Mouse (Mus musculus): ENCODE data around the gene Cldn4. TPM values are rescaled to one million over a fixed set of nuclear protein-coding genes. Genes with fewer than 3 reads are reported as not detected.
A peak's percentile ranks its signal among the peaks of the same experiment; 100 is the strongest.

Gene Cldn4
- polyA plus RNA-seq, 1 experiment = 259 TPM

DNA sequence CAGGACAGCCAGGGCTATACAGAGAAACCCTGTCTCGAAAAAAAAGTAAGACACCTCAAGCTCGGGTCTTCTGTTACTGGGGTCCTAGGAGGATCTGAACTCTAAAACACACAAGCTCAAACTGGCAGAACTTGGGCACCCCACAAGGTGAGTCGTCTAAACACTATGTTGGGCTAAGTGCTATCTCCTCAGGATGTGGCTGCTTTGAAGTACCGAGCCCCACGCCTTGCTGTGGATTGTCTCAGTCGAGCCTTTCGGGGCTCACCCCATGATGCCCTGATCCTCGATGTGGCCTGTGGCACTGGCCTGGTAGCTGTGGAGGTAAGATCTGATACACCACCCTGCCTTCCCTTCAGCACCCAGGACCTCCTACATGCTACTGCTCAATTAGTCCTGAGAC lies 13.5 kb downstream of the Cldn4 start:
- peak overlapping the region; percentile 88 for H3K4me3 ChIP-seq (ENCODE audit: low read depth, low read length)
- H3K36me3 ChIP-seq (ENCODE audit: control insufficient read depth, insufficient read depth, low read length, poor library complexity, severe bottlenecking) = peaks cover 22% of the 10 kb centered on the region
- H3K27me3 ChIP-seq (ENCODE audit: control insufficient read depth, insufficient read depth, low read length, poor library complexity, severe bottlenecking) = no peaks in the 10 kb centered on the region
- H3K4me1 ChIP-seq (ENCODE audit: control insufficient read depth, insufficient read depth, low read length) = peaks cover 2% of the 10 kb centered on the region
- 0 out of 2 replicates have a peak overlapping the region, but pooled peaks have one; percentile 70 for H3K9ac ChIP-seq (ENCODE audit: low read depth, poor library complexity, severe bottlenecking)
- H3K9me3 ChIP-seq (replicated peaks; ENCODE audit: control insufficient read depth, insufficient read depth, low read length, poor library complexity, severe bottlenecking) = peaks cover 19% of the 10 kb centered on the region
- no peak overlapping the region for H3K27ac ChIP-seq (ENCODE audit: insufficient read depth, low read length)
- no peak for TF ChIP-seq CTCF (IDR thresholded peaks at IDR 0.05; ENCODE audit: low read depth, low read length)
- no peak for TF ChIP-seq EP300 (IDR thresholded peaks at IDR 0.05; ENCODE audit: insufficient read depth, low read depth, low read length)
- TF ChIP-seq POLR2A (IDR thresholded peaks at IDR 0.05; ENCODE audit: insufficient read depth, low read length) = no peak

GRCm38 (mm10) chr5:134932903-134933276 lies 13.8 kb downstream of the Cldn4 start:
- TF ChIP-seq EP300 (IDR thresholded peaks at IDR 0.05; ENCODE audit: insufficient read depth, low read depth, low read length) = no peak
- TF ChIP-seq CTCF (IDR thresholded peaks at IDR 0.05; ENCODE audit: low read depth, low read length) = peak; percentile 14
- no peak for TF ChIP-seq POLR2A (IDR thresholded peaks at IDR 0.05; ENCODE audit: insufficient read depth, low read length)
- Histone ChIP-seq H3K4me1 (ENCODE audit: control insufficient read depth, insufficient read depth, low read length) (peaks cover 2% of the 10 kb centered on the region), H3K9ac (ENCODE audit: low read depth, poor library complexity, severe bottlenecking) (peak overlapping the region; percentile 70), H3K4me3 (ENCODE audit: low read depth, low read length) (peak overlapping the region; percentile 88), H3K36me3 (ENCODE audit: control insufficient read depth, insufficient read depth, low read length, poor library complexity, severe bottlenecking) (peaks cover 22% of the 10 kb centered on the region), H3K27ac (ENCODE audit: insufficient read depth, low read length) (0 out of 2 replicates have a peak overlapping the region, but pooled peaks have one; percentile 25), H3K9me3 (replicated peaks; ENCODE audit: control insufficient read depth, insufficient read depth, low read length, poor library complexity, severe bottlenecking) (peaks cover 19% of the 10 kb centered on the region), H3K27me3 (ENCODE audit: control insufficient read depth, insufficient read depth, low read length, poor library complexity, severe bottlenecking) (no peaks in the 10 kb centered on the region)

- TF ChIP-seq POLR2A (IDR thresholded peaks at IDR 0.05; ENCODE audit: insufficient read depth, low read length) (peak; percentile 45), CTCF (IDR thresholded peaks at IDR 0.05; ENCODE audit: low read depth, low read length) (no peak), EP300 (IDR thresholded peaks at IDR 0.05; ENCODE audit: insufficient read depth, low read depth, low read length) (no peak)
- Histone ChIP-seq H3K9me3 (replicated peaks; ENCODE audit: control insufficient read depth, insufficient read depth, low read length, poor library complexity, severe bottlenecking) (peaks cover 19% of the 10 kb centered on the region), H3K4me1 (ENCODE audit: control insufficient read depth, insufficient read depth, low read length) (peaks cover 2% of the 10 kb centered on the region), H3K9ac (ENCODE audit: low read depth, poor library complexity, severe bottlenecking) (peak within 1 kb of the TSS; percentile 70), H3K4me3 (ENCODE audit: low read depth, low read length) (peak within 1 kb of the TSS; percentile 88), H3K27ac (ENCODE audit: insufficient read depth, low read length) (peak within 1 kb of the TSS; percentile 25), H3K36me3 (ENCODE audit: control insufficient read depth, insufficient read depth, low read length, poor library complexity, severe bottlenecking) (peaks cover 22% of the 10 kb centered on the region), H3K27me3 (ENCODE audit: control insufficient read depth, insufficient read depth, low read length, poor library complexity, severe bottlenecking) (no peaks in the 10 kb centered on the region)
Measured at GRCm38 (mm10) chr5:134932179-134932902, 14.4 kb downstream of the Cldn4 start, which contains the start of gene Mettl27. Gene Mettl27 (plus strand): TSS chr5:134932368.

- no peak overlapping the region for H3K4me3 ChIP-seq (ENCODE audit: low read depth, low read length)
- no peak for TF ChIP-seq EP300 (IDR thresholded peaks at IDR 0.05; ENCODE audit: insufficient read depth, low read depth, low read length)
- TF ChIP-seq POLR2A (IDR thresholded peaks at IDR 0.05; ENCODE audit: insufficient read depth, low read length) = no peak
- TF ChIP-seq CTCF (IDR thresholded peaks at IDR 0.05; ENCODE audit: low read depth, low read length) = no peak
- no peaks in the 10 kb centered on the region for H3K27me3 ChIP-seq (ENCODE audit: control insufficient read depth, insufficient read depth, low read length, poor library complexity, severe bottlenecking)
- peaks cover 18% of the 10 kb centered on the region for H3K36me3 ChIP-seq (ENCODE audit: control insufficient read depth, insufficient read depth, low read length, poor library complexity, severe bottlenecking)
- H3K27ac ChIP-seq (ENCODE audit: insufficient read depth, low read length) = no peak overlapping the region
- H3K9me3 ChIP-seq (replicated peaks; ENCODE audit: control insufficient read depth, insufficient read depth, low read length, poor library complexity, severe bottlenecking) = peaks cover 10% of the 10 kb centered on the region
- no peak overlapping the region for H3K9ac ChIP-seq (ENCODE audit: low read depth, poor library complexity, severe bottlenecking)
- H3K4me1 ChIP-seq (ENCODE audit: control insufficient read depth, insufficient read depth, low read length) = peaks cover 7% of the 10 kb centered on the region
Measured at GRCm38 (mm10) chr5:134929988-134930387, 16.7 kb downstream of the Cldn4 start.

DNA sequence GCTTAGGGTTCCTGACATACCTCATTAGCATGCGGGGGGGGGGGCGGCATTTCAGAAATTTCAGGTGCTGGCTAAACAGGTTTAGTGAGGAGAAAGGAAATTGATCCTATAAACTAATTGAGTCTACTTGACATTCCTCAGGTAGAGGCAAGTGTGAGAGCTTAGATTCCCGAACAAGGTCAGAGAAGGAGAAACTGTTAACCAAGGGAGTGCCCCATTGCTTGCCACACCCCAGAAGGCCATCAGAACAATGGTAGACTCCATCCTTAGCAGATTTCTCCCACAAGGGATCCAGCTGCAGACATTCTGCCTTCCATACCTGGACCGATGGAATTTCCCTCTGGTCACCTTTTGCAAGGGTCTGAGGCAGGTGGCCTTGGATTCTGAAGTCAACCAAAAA lies 20.0 kb downstream of the Cldn4 start:
- peak; percentile 85 for TF ChIP-seq EP300 (IDR thresholded peaks at IDR 0.05; ENCODE audit: insufficient read depth, low read depth, low read length)
- TF ChIP-seq CTCF (IDR thresholded peaks at IDR 0.05; ENCODE audit: low read depth, low read length) = no peak
- Histone ChIP-seq H3K4me1 (ENCODE audit: control insufficient read depth, insufficient read depth, low read length) (peaks cover 7% of the 10 kb centered on the region), H3K9ac (ENCODE audit: low read depth, poor library complexity, severe bottlenecking) (no peak overlapping the region), H3K27ac (ENCODE audit: insufficient read depth, low read length) (peak overlapping the region; percentile 69), H3K36me3 (ENCODE audit: control insufficient read depth, insufficient read depth, low read length, poor library complexity, severe bottlenecking) (no peaks in the 10 kb centered on the region), H3K4me3 (ENCODE audit: low read depth, low read length) (no peak overlapping the region), H3K27me3 (ENCODE audit: control insufficient read depth, insufficient read depth, low read length, poor library complexity, severe bottlenecking) (no peaks in the 10 kb centered on the region), H3K9me3 (replicated peaks; ENCODE audit: control insufficient read depth, insufficient read depth, low read length, poor library complexity, severe bottlenecking) (no peaks in the 10 kb centered on the region)

GRCm38 (mm10) chr5:134923141-134923540 lies 23.6 kb downstream of the Cldn4 start:
- Histone ChIP-seq H3K27me3 (ENCODE audit: control insufficient read depth, insufficient read depth, low read length, poor library complexity, severe bottlenecking) (no peaks in the 10 kb centered on the region), H3K4me1 (ENCODE audit: control insufficient read depth, insufficient read depth, low read length) (peaks cover 7% of the 10 kb centered on the region), H3K4me3 (ENCODE audit: low read depth, low read length) (no peak overlapping the region), H3K9me3 (replicated peaks; ENCODE audit: control insufficient read depth, insufficient read depth, low read length, poor library complexity, severe bottlenecking) (no peaks in the 10 kb centered on the region), H3K36me3 (ENCODE audit: control insufficient read depth, insufficient read depth, low read length, poor library complexity, severe bottlenecking) (no peaks in the 10 kb centered on the region), H3K27ac (ENCODE audit: insufficient read depth, low read length) (no peak overlapping the region), H3K9ac (ENCODE audit: low read depth, poor library complexity, severe bottlenecking) (no peak overlapping the region)
- TF ChIP-seq POLR2A (IDR thresholded peaks at IDR 0.05; ENCODE audit: insufficient read depth, low read length) (no peak), EP300 (IDR thresholded peaks at IDR 0.05; ENCODE audit: insufficient read depth, low read depth, low read length) (no peak), CTCF (IDR thresholded peaks at IDR 0.05; ENCODE audit: low read depth, low read length) (no peak)
